Mouse (Mus musculus) brain, adult 2 months (tissue): ENCODE data around the gene Ugt1a1.
A peak's percentile ranks its signal among the peaks of the same experiment; 100 is the strongest.
"Not testable (repeated sequence)": the region's sequence is repeated elsewhere in the genome, so short reads cannot be mapped to it uniquely, and the experiment has no call there.

ENCODE experiments used
- DNase-seq: peaks from one replicate; pipeline ENCODE4 v3.0.0; 2011; ENCODE audit warnings: low read depth, low spot score

Ugt1a1 gene

GRCm38 (mm10) chr1:88218051-88218450, 6.3 kb downstream of the Ugt1a1 start:
- peak; percentile 0 for DNase-seq

GRCm38 (mm10) chr1:88218591-88218990, 6.8 kb downstream of the Ugt1a1 start:
- DNase-seq = peak; percentile 3

- DNase-seq = no peak
Observed at GRCm38 (mm10) chr1:88219054-88219453, 7.3 kb downstream of the Ugt1a1 start.

- no peak for DNase-seq
Observed at GRCm38 (mm10) chr1:88220336-88220735, 8.6 kb downstream of the Ugt1a1 start.

GRCm38 (mm10) chr1:88222216-88222615, 10.5 kb downstream of the Ugt1a1 start:
- DNase-seq = no peak

- not testable (repeated sequence) for DNase-seq
Observed at GRCm38 (mm10) chr1:88223011-88223515, 11.3 kb downstream of the Ugt1a1 start.

GRCm38 (mm10) chr1:88223591-88223990, 11.8 kb downstream of the Ugt1a1 start:
- DNase-seq = peak; percentile 24

- DNase-seq = peak; percentile 16
Observed at GRCm38 (mm10) chr1:88224029-88224776, 12.4 kb downstream of the Ugt1a1 start.

GRCm38 (mm10) chr1:88225301-88225700, 13.5 kb downstream of the Ugt1a1 start:
- DNase-seq = not testable (repeated sequence)

- DNase-seq = no peak
Observed at GRCm38 (mm10) chr1:88225741-88226140, 14.0 kb downstream of the Ugt1a1 start.

GRCm38 (mm10) chr1:88226670-88227379, 15.1 kb downstream of the Ugt1a1 start, which contains the start of gene Mroh2a:
Gene Mroh2a (plus strand): TSS chr1:88226986.
- peak; percentile 40 for DNase-seq

- DNase-seq = no peak
Observed at GRCm38 (mm10) chr1:88227482-88227881, 15.7 kb downstream of the Ugt1a1 start.

GRCm38 (mm10) chr1:88228121-88228520, 16.4 kb downstream of the Ugt1a1 start:
- DNase-seq = no peak

- no peak for DNase-seq
Observed at GRCm38 (mm10) chr1:88229566-88229965, 17.8 kb downstream of the Ugt1a1 start.

- DNase-seq = no peak
Observed at GRCm38 (mm10) chr1:88229986-88230385, 18.2 kb downstream of the Ugt1a1 start.

- DNase-seq = no peak
Observed at GRCm38 (mm10) chr1:88230421-88230820, 18.7 kb downstream of the Ugt1a1 start.

- no peak for DNase-seq
Observed at GRCm38 (mm10) chr1:88230981-88231802, 19.4 kb downstream of the Ugt1a1 start.

GRCm38 (mm10) chr1:88231803-88232499, 20.2 kb downstream of the Ugt1a1 start:
- DNase-seq = no peak

- no peak for DNase-seq
Observed at GRCm38 (mm10) chr1:88232664-88233380, 21.1 kb downstream of the Ugt1a1 start.

GRCm38 (mm10) chr1:88233421-88234247, 21.9 kb downstream of the Ugt1a1 start:
- DNase-seq = no peak
